Mouse (Mus musculus) testis, postnatal 14 days (tissue): ENCODE results near the gene Camta1.

Experiments used
- DNase-seq: peaks from one replicate; pipeline ENCODE4 v3.0.0; 2021; ENCODE audit warnings: low spot score

Camta1 gene

DNA sequence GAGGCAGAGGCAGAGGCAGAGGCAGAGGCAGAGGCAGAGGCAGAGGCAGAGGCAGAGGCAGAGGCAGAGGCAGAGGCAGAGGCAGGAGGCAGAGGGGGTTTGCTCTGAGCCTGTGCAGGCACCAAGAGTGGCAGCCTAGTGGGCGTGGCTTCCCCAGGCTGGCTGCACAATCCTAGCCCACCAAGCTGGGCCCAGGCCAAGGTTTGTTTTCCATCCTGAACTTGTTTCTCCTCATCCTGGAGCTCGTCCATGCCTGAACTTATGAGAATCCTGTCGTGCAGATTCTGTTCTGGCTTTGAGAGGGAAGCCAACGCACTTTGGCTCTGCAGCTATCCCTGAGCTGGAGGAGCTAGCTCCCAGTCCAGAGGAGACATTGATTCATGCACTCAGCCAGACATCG lies 123.4 kb downstream of the Camta1 start:
- no peak for DNase-seq

GRCm38 (mm10) chr4:151732668-151733067 lies 129.0 kb downstream of the Camta1 start:
- DNase-seq: no peak

DNA sequence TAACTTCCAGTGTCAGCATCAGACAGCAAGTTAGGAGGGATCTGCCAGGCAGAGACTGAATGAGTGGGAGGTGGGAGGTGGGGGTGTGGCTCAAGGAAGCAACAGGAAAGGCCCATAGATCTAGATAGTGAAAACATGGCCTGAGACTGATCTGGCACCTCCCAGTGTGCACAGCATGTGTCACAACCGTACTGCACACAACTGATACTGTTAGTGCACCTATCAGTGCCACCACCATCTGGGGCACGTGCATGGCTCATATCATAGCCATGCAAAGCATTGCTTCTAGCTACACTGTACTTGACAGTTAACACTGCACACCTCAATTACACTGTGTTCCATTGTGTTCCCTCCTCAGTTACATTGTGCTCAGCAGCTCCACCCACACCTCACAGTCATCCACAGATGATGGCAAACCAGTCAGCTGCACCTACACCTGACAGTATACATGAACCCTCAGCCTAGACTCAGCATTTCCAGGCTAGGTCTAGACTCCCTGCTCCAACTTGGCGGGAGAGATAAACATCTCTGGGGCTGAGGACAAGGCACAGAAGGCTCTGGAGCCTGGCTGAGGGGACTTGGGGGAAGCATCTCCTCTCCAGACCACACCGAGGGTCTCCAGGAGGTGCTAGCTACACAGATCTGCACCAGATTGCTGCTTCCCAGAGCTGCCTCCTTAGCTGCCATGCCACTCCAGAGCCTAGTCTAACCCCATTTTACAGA lies 131.5 kb downstream of the Camta1 start:
- no peak for DNase-seq

DNA sequence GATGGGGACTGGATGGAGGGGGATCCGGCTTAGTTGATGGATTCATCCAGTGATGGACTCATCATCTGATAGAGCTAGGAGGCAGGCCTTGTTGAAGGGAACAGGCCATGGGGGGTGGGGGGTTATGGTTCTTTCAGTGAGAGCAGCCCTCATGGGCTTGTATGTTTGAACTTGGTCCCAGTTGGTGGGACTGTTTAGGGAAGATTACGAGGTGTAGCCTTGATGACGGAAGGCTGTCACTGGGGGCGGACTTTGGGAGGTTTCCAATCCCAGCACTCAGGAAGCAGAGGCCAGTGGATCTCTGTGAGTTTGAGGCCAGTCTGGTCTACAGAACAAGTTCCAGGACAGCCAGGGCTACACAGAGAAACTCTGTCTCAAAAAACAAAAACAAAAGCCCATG lies 132.6 kb downstream of the Camta1 start:
- DNase-seq: no peak

- no peak for DNase-seq
Observed at GRCm38 (mm10) chr4:151728391-151729065, 133.1 kb downstream of the Camta1 start.

DNA sequence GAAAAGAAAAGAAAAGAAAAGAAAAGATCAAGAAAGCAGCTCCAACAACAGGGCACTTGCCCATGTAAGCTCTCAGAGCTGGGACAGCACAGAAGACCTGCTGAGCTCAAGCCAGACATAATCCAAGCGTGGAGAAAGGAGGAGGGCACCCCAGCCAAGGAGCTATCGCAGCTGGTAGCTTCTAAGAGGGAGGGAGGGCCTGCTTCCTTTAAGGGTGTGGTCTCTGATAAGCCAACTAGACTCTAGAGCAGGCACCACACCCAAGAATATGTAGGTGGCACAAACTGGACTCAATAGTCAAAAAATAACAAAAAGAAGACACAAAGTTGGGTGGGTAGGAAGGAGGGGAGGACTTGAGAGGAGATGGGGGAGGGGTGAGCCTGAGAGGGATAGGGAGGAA lies 135.3 kb downstream of the Camta1 start:
- no peak for DNase-seq

- DNase-seq: no peak
Observed at GRCm38 (mm10) chr4:151724897-151725296, 136.8 kb downstream of the Camta1 start.

GRCm38 (mm10) chr4:151720722-151721467 lies 140.8 kb downstream of the Camta1 start:
- no peak for DNase-seq

GRCm38 (mm10) chr4:151718866-151719475 lies 142.7 kb downstream of the Camta1 start:
- DNase-seq: no peak

DNA sequence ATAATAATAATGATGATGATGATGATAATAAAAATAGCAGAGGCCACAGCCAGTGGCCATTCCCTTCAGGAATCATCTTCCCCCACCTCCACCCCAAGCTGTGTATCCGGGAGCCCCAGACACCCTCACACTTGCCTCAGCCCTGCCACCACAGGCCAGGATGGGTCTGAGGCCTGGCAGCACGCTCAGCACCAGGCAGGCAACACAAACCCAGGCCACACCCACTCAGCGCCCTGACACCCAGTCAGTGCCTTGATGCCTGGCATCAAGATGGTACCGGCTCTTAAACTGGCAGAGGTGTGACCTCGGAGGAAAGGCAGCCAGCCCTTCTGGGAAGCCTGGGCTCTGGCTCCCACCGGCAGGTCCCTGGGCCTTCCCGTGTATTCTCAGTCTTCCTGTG lies 143.8 kb downstream of the Camta1 start:
- DNase-seq: no peak

DNA sequence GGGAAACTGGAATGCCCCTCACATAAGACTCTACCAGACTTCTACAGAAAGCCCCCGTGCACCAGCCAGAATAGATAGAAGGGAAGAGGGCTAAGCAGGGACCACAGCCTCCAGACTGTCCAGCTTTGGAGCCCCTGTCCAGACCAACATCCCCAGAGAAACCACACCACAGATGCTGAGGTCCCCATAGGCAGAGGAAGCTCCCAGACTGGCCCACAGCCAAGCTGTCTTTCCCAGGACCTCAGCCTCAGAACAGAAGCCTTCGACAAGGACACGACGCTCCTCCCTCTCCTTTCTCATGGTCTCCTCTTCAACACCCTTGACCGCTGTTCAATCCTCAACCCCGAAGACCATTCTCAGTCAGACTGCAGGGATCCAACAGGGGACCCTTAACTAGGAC lies 148.0 kb downstream of the Camta1 start:
- no peak for DNase-seq

GRCm38 (mm10) chr4:151711406-151711805 lies 150.3 kb downstream of the Camta1 start:
- no peak for DNase-seq

GRCm38 (mm10) chr4:151710522-151710921 lies 151.2 kb downstream of the Camta1 start:
- no peak for DNase-seq

GRCm38 (mm10) chr4:151709269-151709668 lies 152.4 kb downstream of the Camta1 start:
- no peak for DNase-seq

GRCm38 (mm10) chr4:151703069-151703735 lies 158.5 kb downstream of the Camta1 start:
- DNase-seq: no peak

GRCm38 (mm10) chr4:151702463-151702862 lies 159.2 kb downstream of the Camta1 start:
- DNase-seq: no peak

DNA sequence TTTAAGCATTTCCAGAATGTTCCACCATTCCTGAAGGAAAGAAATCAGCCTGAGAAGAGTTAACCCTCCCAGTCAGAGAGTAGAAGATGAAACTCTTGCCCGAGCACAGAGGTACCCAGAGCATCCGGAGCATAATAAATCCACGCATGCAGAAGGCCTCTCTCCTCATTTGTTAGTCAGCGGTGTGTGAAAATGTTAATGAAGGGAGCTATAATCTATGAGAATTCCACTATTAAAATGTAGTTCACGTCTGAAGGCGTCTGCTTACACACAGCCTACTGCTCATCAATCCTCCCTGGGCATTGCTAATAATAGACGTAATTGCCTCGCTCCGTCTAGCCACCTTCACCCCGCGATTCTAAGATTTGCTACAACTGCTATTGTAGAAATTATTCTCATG lies 165.7 kb downstream of the Camta1 start:
- no peak for DNase-seq

DNA sequence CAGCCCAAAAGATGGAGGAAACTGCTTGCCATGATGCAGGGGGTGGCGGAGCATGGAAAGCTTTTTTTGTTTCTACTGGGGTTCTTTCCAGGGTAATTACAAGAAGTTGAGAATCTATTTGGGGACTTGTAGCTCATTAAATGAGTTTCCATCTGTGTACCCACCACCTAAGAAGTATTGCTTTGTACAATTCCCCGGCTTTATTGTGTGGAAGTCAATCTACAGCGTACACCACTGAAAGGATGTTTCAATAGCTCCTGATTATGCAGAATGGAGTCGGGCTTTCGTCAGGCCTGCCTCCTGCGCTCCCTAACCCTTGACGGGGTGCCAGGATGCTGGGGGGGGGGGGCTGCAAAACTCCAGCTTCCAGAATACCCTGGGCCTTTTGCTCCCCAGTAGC lies 167.1 kb downstream of the Camta1 start:
- no peak for DNase-seq

- no peak for DNase-seq
Observed at GRCm38 (mm10) chr4:151694047-151694446, 167.6 kb downstream of the Camta1 start.

DNA sequence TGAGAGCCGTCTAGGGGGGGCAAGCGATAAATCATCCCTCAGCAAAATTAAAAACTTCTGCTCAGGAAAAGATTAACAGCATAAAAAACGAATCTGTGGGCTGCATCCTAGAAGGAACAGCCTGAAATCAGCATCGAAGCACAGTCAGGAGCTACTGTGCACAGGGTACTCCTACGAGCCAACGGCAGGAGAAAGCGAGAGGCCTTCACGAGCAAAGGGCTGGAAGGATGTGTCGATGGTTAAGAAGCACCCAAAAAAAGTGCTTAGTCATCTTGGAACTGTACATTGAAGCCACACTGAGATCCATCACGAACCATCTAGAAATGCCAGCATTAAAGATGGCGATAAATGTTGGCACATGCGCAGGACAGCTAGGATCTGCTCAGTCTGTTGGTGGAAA lies 171.6 kb downstream of the Camta1 start:
- no peak for DNase-seq

- DNase-seq: no peak
Observed at GRCm38 (mm10) chr4:151688206-151688605, 173.5 kb downstream of the Camta1 start.

GRCm38 (mm10) chr4:151684596-151684995 lies 177.1 kb downstream of the Camta1 start:
- no peak for DNase-seq
